Mouse (Mus musculus) Patski (cell line): Measurements from ENCODE around the gene Mrpl16. TPM values are rescaled to one million over a fixed set of nuclear protein-coding genes. Genes with fewer than 3 reads are reported as not detected.

ENCODE experiments used
- ATAC-seq: fragments of 100-300 bp; one replicate; pipeline ENCODE4 v1.8.0; 2021
- CTCF ChIA-PET: fragments of 350-600 bp; sonication (Branson Sonifier 250); formaldehyde crosslinking; loops from one replicate; lab custom pipeline; 2022; ENCODE audit warnings: inconsistent platforms; lab: Charles Lee
- POLR2A ChIA-PET: fragments of 350-600 bp; sonication (Branson Sonifier 250); formaldehyde crosslinking; loops from one replicate; lab custom pipeline; 2022; ENCODE audit warnings: antibody characterized with exemption, inconsistent platforms; lab: Charles Lee
- DNase-seq: peaks from one replicate; pipeline ENCODE4 v3.0.0-alpha.2; 2011; ENCODE audit warnings: low read depth, low spot score
- H3K27me3 ChIP-seq: fragments of 371-371 bp; one replicate; pipeline ENCODE4 v1.5.1; 2021
- CTCF ChIP-seq: fragments of 100-300 bp; IDR thresholded peaks from one replicate; pipeline ENCODE4 v1.5.1; 2021
- in situ Hi-C: fragments of 300-500 bp; cut with MboI; formaldehyde crosslinking; loops from 3 replicates; pipeline ENCODE4 v1.11.1; 2018; ENCODE audit warnings: low pct_unique_long_range_greater_than_20kb, mixed read lengths
- polyA plus RNA-seq: library from polyadenylated mRNA; unstranded; gene quantifications from one replicate; pipeline ENCODE4 v1.2.3, GENCODE M21; 2021

The Mrpl16 gene
- polyA plus RNA-seq, 1 experiment from 2014 or later: 76.0 TPM

GRCm38 (mm10) chr19:11823346-11824065 lies 53.3 kb downstream of the Mrpl16 start:
- no peak for TF ChIP-seq CTCF
- no peaks in the 10 kb centered on the region for H3K27me3 ChIP-seq
- ChIA-PET POLR2A (no interaction called here), CTCF (no interaction called here)
- in situ Hi-C loops: no loop called here
- ATAC-seq (no peak), DNase-seq (no peak)

Other genes starting within 250 kb of the Mrpl16 start
- 0.04 TPM for gene Ms4a4d, start 233.6 kb upstream of the Mrpl16 start, polyA plus RNA-seq
- 0.35 TPM for gene Ms4a6d, start 165.5 kb upstream of the Mrpl16 start, polyA plus RNA-seq
- gene Ms4a2, start 146.7 kb upstream of the Mrpl16 start, polyA plus RNA-seq: 89.6 TPM
- 0.99 TPM for gene Ms4a3, start 129.5 kb upstream of the Mrpl16 start, polyA plus RNA-seq
- not detected for gene Oosp2, start 109.8 kb upstream of the Mrpl16 start, polyA plus RNA-seq
- not detected for gene Oosp1, start 79.2 kb upstream of the Mrpl16 start, polyA plus RNA-seq
- gene Oosp3, start 73.3 kb upstream of the Mrpl16 start, polyA plus RNA-seq: not detected
- gene Gif, start 22.8 kb upstream of the Mrpl16 start, polyA plus RNA-seq: 0.05 TPM
- 45.4 TPM for gene Stx3, start 49.0 kb downstream of the Mrpl16 start, polyA plus RNA-seq
- 1.1 TPM for gene Olfr1417, start 68.8 kb downstream of the Mrpl16 start, polyA plus RNA-seq
- gene Olfr1418, start 90.7 kb downstream of the Mrpl16 start, polyA plus RNA-seq: 0.33 TPM
- gene Olfr1419, start 104.7 kb downstream of the Mrpl16 start, polyA plus RNA-seq: not detected
- gene Olfr1420, start 116.2 kb downstream of the Mrpl16 start, polyA plus RNA-seq: 0.12 TPM
- gene Patl1, start 142.0 kb downstream of the Mrpl16 start, polyA plus RNA-seq: 39.7 TPM
- gene Osbp, start 195.6 kb downstream of the Mrpl16 start, polyA plus RNA-seq: 104 TPM